Mouse (Mus musculus) G1E (cell line): ENCODE results near the gene Abr. TPM values are rescaled to one million over a fixed set of nuclear protein-coding genes. Genes with fewer than 3 reads are reported as not detected.

Experiments used
- ATAC-seq: 2 replicates; pipeline ENCODE4 v1.8.0; 2016; ENCODE audit warnings: mild to moderate bottlenecking; ENCODE audit not compliant: insufficient number of reproducible peaks, poor library complexity, low FRiP score, severe bottlenecking; ENCODE audit errors: extremely low read depth
- DNase-seq: peaks from one replicate; pipeline ENCODE4 v3.0.0; 2012; ENCODE audit warnings: low spot score
- H3K27me3 ChIP-seq: 2 replicates; pipeline ENCODE4 v1.6.1; 2012; ENCODE audit warnings: mild to moderate bottlenecking, low read length, inconsistent platforms; ENCODE audit not compliant: insufficient read depth
- H3K36me3 ChIP-seq: replicated peaks from 2 replicates; pipeline ENCODE3; 2012; ENCODE audit warnings: mild to moderate bottlenecking, inconsistent platforms
- H3K4me1 ChIP-seq: 2 replicates; pipeline ENCODE4 v1.6.1; 2012; ENCODE audit warnings: low read depth, low read length, inconsistent platforms, mixed read lengths; ENCODE audit not compliant: insufficient read depth
- H3K4me3 ChIP-seq: 2 replicates; pipeline ENCODE4 v1.5.1; 2012; ENCODE audit warnings: low read depth, mild to moderate bottlenecking, inconsistent platforms, low read length, moderate library complexity, mixed read lengths
- H3K9me3 ChIP-seq: replicated peaks from 2 replicates; pipeline ENCODE4 v1.6.1; 2012; ENCODE audit warnings: inconsistent platforms
- CTCF ChIP-seq: IDR thresholded peaks from 2 replicates; pipeline ENCODE4 v1.5.1; 2012; ENCODE audit warnings: low read depth, low read length, inconsistent platforms, mixed read lengths
- GATA1 ChIP-seq: IDR thresholded peaks from 2 replicates; pipeline ENCODE4 v1.6.1; 2012; ENCODE audit warnings: borderline replicate concordance, low read length, inconsistent platforms, mixed read lengths
- GATA2 ChIP-seq: IDR thresholded peaks from 2 replicates; pipeline ENCODE4 v1.6.1; 2012; ENCODE audit warnings: low read depth, low read length, inconsistent platforms, borderline replicate concordance
- POLR2AphosphoS5 ChIP-seq: IDR thresholded peaks from 2 replicates; pipeline ENCODE4 v1.6.1; 2012; ENCODE audit warnings: low read depth, low read length, inconsistent platforms; ENCODE audit not compliant: insufficient replicate concordance
- TAL1 ChIP-seq: conservative IDR thresholded peaks from 2 replicates; pipeline ENCODE4 v1.6.1; 2012; ENCODE audit warnings: low read depth, low read length, inconsistent platforms, mixed read lengths
- polyA plus RNA-seq: library from polyadenylated mRNA; stranded (reverse); fragments of >175 nt; gene quantifications from 2 replicates; pipeline ENCODE4 v1.2.3, GENCODE M21; 2012
- total RNA-seq, 2 experiments: library from RNA; stranded (forward) in 1 of 2; stranded (reverse) in 1 of 2; fragments of 200-1000 nt in 1 of 2; fragments of >200 nt in 1 of 2; fragmentation: Nextera tagmentation in 1 of 2; gene quantifications; 2 replicates each; pipeline ENCODE4 v1.2.3; 2014 to 2017

Abr gene
- total and polyA plus RNA-seq, 3 experiments: 0.82 TPM; not detected in 2

DNA sequence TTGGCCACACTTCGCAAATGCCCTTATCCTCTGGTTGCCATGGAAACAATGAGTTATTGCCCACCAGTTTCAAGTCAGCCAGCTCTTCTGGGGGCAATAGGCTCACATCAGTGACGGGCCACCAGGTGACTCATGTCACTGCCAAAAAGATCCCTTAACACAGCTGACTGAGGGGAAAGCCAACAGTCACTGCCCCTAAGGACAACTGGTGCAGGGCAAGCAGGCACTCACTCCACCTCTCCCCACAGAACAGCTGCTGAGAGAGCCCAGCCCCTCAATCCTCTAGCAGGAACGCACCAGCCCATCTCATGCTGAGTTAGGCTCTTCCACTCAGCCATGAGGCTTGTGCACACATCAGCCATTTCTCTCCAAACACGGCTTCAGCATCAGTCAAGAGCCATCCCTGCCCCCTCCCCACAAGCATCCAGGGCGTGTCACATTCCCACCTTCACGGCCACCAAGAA is 128.3 kb downstream of the Abr start:
- no peak for DNase-seq
- Histone ChIP-seq H3K4me3 (no peak overlapping the region), H3K36me3 (no peaks in the 10 kb centered on the region), H3K9me3 (no peaks in the 10 kb centered on the region), H3K4me1 (no peaks in the 10 kb centered on the region; the same call in 1 of the 2 replicates), H3K27me3 (peaks cover 20% of the 10 kb centered on the region)
- ATAC-seq: no peak
- TF ChIP-seq GATA1: no peak
- no peak for TF ChIP-seq POLR2AphosphoS5
- no peak for TF ChIP-seq CTCF
- TF ChIP-seq TAL1: no peak
- TF ChIP-seq GATA2: no peak

DNA sequence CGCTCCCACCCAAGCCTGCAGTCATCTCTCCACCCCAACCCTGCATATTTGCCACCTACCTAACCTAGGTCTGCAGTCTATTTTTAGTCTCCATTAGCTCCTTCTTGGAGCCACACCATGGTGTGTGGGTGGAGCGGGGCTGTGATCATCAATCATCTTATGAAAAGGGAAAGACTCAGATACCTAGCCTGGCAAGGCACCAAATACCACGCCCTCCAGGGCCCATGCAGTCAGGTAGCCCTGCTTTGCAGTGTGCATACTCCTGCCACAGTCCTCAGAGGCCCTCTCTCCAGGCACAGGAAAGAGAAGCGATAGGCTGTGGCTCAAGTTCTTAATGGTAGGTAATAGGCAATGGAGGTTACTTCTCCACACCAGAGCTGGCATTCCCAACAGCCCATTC is 128.9 kb downstream of the Abr start:
- Histone ChIP-seq H3K4me3 (no peak overlapping the region), H3K4me1 (no peaks in the 10 kb centered on the region; the same call in 1 of the 2 replicates), H3K27me3 (peaks cover 20% of the 10 kb centered on the region), H3K9me3 (no peaks in the 10 kb centered on the region), H3K36me3 (no peaks in the 10 kb centered on the region)
- TF ChIP-seq GATA1 (no peak), TAL1 (no peak), GATA2 (no peak), POLR2AphosphoS5 (no peak), CTCF (no peak)
- no peak for DNase-seq
- no peak for ATAC-seq

DNA sequence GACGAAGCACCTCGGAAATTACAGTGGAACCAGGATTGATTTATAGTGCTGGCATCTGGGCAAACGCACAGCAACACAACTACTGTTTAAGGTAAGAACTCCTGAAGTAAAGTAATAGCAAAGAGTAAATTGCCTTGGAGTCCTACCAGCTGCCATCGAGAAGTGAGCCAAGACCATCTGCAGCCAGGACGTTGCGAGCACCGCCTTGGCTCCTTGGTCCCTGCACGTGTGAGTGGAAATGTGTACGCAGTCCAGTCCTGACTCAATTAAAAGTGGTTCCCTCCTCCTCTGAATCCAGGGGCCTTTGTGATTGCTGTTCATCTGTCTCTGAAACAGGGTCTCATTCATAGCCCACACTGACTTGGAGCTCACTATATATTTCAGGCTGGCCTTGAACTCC is 130.3 kb downstream of the Abr start:
- no peaks in the 10 kb centered on the region; the same call in 1 of the 2 replicates for H3K4me1 ChIP-seq

GRCm38 (mm10) chr11:76489407-76489806 is 132.7 kb downstream of the Abr start:
- no peak for ATAC-seq
- Histone ChIP-seq H3K9me3 (no peaks in the 10 kb centered on the region), H3K4me3 (no peak overlapping the region), H3K36me3 (no peaks in the 10 kb centered on the region), H3K4me1 (no peaks in the 10 kb centered on the region; the same call in 1 of the 2 replicates), H3K27me3 (peaks cover 22% of the 10 kb centered on the region)
- TF ChIP-seq GATA1 (no peak), POLR2AphosphoS5 (no peak), GATA2 (no peak), CTCF (no peak), TAL1 (no peak)
- DNase-seq: no peak

More for the DNA sequence above, 130.3 kb downstream of the Abr start:
- H3K36me3 ChIP-seq: no peaks in the 10 kb centered on the region
- ATAC-seq (no peak), DNase-seq (no peak)
- TF ChIP-seq GATA1 (no peak), POLR2AphosphoS5 (no peak), TAL1 (no peak), CTCF (no peak), GATA2 (no peak)
- no peaks in the 10 kb centered on the region for H3K9me3 ChIP-seq
- no peak overlapping the region for H3K4me3 ChIP-seq
- H3K27me3 ChIP-seq: peaks cover 24% of the 10 kb centered on the region

DNA sequence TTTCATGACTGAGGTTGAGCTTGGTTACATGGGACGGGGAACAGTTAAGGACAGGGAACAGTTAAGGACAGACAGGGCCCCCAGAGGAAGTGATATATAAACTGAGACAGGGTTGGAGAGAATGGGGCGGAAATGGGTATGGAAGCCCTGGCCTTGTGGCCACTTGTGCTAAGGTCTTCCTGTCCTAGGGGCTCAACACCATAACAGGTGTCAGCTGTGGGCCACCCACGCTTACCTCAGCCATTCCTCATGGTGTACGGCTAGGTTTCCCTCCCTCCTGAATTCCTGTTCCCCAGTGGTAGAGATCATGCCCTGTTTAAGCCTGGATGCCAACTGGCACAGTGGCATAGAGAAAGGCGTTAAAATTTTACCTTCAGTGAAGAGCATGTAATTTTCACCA is 135.1 kb downstream of the Abr start:
- no peak for DNase-seq
- Histone ChIP-seq H3K4me3 (no peak overlapping the region), H3K27me3 (peaks cover 30% of the 10 kb centered on the region), H3K4me1 (no peaks in the 10 kb centered on the region), H3K36me3 (no peaks in the 10 kb centered on the region), H3K9me3 (no peaks in the 10 kb centered on the region)
- no peak for ATAC-seq
- no peak for TF ChIP-seq TAL1
- no peak for TF ChIP-seq GATA2
- no peak for TF ChIP-seq CTCF
- TF ChIP-seq GATA1: no peak
- no peak for TF ChIP-seq POLR2AphosphoS5

GRCm38 (mm10) chr11:76484033-76484432 is 138.1 kb downstream of the Abr start:
- no peak overlapping the region for H3K4me3 ChIP-seq
- H3K4me1 ChIP-seq: no peaks in the 10 kb centered on the region
- H3K9me3 ChIP-seq: no peaks in the 10 kb centered on the region
- no peak for DNase-seq
- H3K36me3 ChIP-seq: no peaks in the 10 kb centered on the region
- TF ChIP-seq POLR2AphosphoS5 (no peak), GATA1 (no peak), CTCF (no peak)
- no peak for ATAC-seq
- peaks cover 39% of the 10 kb centered on the region for H3K27me3 ChIP-seq
